17 mouse cellular contexts compared by ENCODE assay signal in the genomic region with DNA sequence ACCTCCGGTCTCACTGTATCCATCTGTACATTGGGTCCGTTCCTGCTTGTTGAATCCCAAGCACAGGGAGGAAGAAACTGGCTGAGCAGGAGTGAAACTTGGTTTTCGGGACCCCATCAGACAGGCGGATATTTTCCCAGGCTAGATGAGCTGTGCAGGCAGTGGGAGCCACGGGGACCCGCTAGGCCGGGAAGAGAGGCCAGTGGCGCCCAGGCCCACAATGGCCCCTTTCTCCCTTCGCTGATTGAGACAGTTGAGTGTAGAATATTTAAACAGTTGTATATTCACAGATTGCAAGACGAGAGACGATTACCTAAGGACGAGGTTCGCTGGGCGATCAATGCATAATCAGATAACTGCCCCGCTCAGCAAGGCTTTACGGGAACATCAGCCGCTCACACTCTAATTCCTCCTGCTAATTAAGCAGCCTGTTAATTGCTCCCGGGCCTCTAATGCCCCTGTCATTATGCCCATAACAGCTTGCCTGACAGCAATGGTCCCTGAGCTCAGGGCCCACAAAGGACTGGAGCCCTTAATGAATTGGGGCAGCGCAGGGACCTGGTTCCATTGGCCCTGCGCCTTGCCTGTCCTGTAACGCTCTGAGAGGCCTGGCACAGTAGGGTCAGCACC. TPM values are rescaled to one million over a fixed set of nuclear protein-coding genes. Genes with fewer than 3 reads are reported as not detected.
A peak's percentile ranks its signal among the peaks of the same experiment; 100 is the strongest.
DNase-seq lines count a peak whose midpoint lies in the region; ATAC-seq and TF ChIP-seq lines count a peak whose summit lies in the region.
"Had no signal": no experiment of that assay in that cellular context is flagged by ENCODE, and none has a peak within 500 bp of the region (broad histone marks: within the 10 kb centered on the region; RNA-seq: fewer than 3 reads in every experiment).

No protein-coding gene starts in this region.

- peak in 1 of 2 experiments; percentile 23 for DNase-seq in layer of hippocampus, adult 2 months (ENCODE audit: low spot score in 2 of 2)
- DNase-seq in layer of hippocampus, adult 9-10 months (ENCODE audit: low spot score), result no peak
- peak; percentile 66 for DNase-seq in forebrain, postnatal 0 days
- peak; percentile 24 to 58 for DNase-seq in layer of hippocampus, postnatal 14 days (ENCODE audit: low spot score in 2 of 2)
- no peak for DNase-seq in kidney, adult 9 months
- DNase-seq in adipocyte (ENCODE audit: low spot score), result no peak
- DNase-seq in gastrocnemius, postnatal 10 days, result no peak
- DNase-seq: cerebellum, adult 11-12 months; gastrocnemius, adult 2 months; kidney, adult 2 months; lung, postnatal 10 days; spleen, adult 18-20 months; thymus, adult 2 months had no signal

- WGBS in forebrain, postnatal 0 days, result 24% methylated on average over 21 of the region's 21 CpGs

- no peaks in the 10 kb centered on the region for H3K9me3 ChIP-seq in forebrain, postnatal 0 days (ENCODE audit: low read length)

- peaks cover 42% of the 10 kb centered on the region for H3K4me1 ChIP-seq in brown adipose tissue, adult 24 weeks (ENCODE audit: control insufficient read depth, insufficient read depth, insufficient read length, low read length)
- 0 out of 2 replicates have a peak, but pooled peaks cover 4% of the 10 kb centered on the region for H3K4me1 ChIP-seq in forebrain, postnatal 0 days (ENCODE audit: insufficient read depth)

- no peaks in the 10 kb centered on the region for H3K27me3 ChIP-seq in forebrain, postnatal 0 days (ENCODE audit: insufficient read depth, low read length)

- ATAC-seq in forebrain, postnatal 0 days, result peak; percentile 79

- no peak overlapping the region for H3K4me2 ChIP-seq in forebrain, postnatal 0 days (ENCODE audit: low read depth)
- H3K4me2 ChIP-seq: liver, embryonic 11.5 days had no signal

- H3K9ac ChIP-seq in forebrain, postnatal 0 days, result no peak overlapping the region

- TF ChIP-seq CTCF in layer of hippocampus, adult 2 months (conservative IDR thresholded peaks at IDR 0.05), result no peak
- TF ChIP-seq CTCF in forebrain, postnatal 0 days (IDR thresholded peaks at IDR 0.05; ENCODE audit: low read depth), result no peak

- H3K4me3 ChIP-seq in layer of hippocampus, adult 2 months, result no peak overlapping the region
- no peak overlapping the region for H3K4me3 ChIP-seq in brown adipose tissue, adult 24 weeks (ENCODE audit: insufficient read depth, low read depth, low read length)
- no peak overlapping the region for H3K4me3 ChIP-seq in forebrain, postnatal 0 days (ENCODE audit: low read depth, low read length)
- H3K4me3 ChIP-seq: left cerebral cortex, adult 2 months had no signal

- no peaks in the 10 kb centered on the region for H3K36me3 ChIP-seq in forebrain, postnatal 0 days (ENCODE audit: insufficient read depth)

- peak overlapping the region; percentile 76 for H3K27ac ChIP-seq in layer of hippocampus, adult 2 months
- peak overlapping the region; percentile 79 for H3K27ac ChIP-seq in brown adipose tissue, adult 24 weeks (replicated peaks; ENCODE audit: low read depth, low read length)
- peak overlapping the region; percentile 3; the same call in 1 of the 2 replicates for H3K27ac ChIP-seq in forebrain, postnatal 0 days (ENCODE audit: low read depth, low read length)

RNA-seq across cellular contexts. Expression of gene Prdm16, which starts 54.0 kb away (rescaled TPM):
- 10 to 100 TPM; 10.8 to 11.5 TPM for total RNA-seq in layer of hippocampus, adult 2 months (2021)
- 10.2 and 10.5 TPM in 2 replicates for polyA plus RNA-seq in brown adipose tissue, adult 24 weeks (2012; ENCODE audit: insufficient read depth, insufficient read length, missing spikeins)
- 9.8 and 10.7 TPM in 2 replicates for total RNA-seq in forebrain, postnatal 0 days (2014; rRNA removed)
- polyA plus RNA-seq in forebrain, postnatal 0 days (2015; fragmentation: Nextera tagmentation; extraction: Ambion mirVana), result 7.8 and 16.3 TPM in 2 replicates
- 10 to 100 TPM; 12.0 to 15.3 TPM for total RNA-seq in layer of hippocampus, postnatal 14 days (2021)
- total RNA-seq in gastrocnemius, postnatal 10 days (2021), result 1 to 10 TPM; 2.7 to 4.1 TPM
- polyA plus RNA-seq: C2C12 had no signal

Comparison
In these comparisons a context has a peak if more than half of its experiments do, and no peak if none do; other contexts are left out.
1. DNase-seq: peak in forebrain, postnatal 0 days (single experiment) and layer of hippocampus, postnatal 14 days (2 of 2); none in layer of hippocampus, adult 9-10 months (single experiment), kidney, adult 9 months (single experiment), adipocyte (single experiment) and gastrocnemius, postnatal 10 days (single experiment).
2. H3K27ac ChIP-seq: peak in every context shown above with its lines; median percentile 79 in brown adipose tissue, adult 24 weeks; 76 in layer of hippocampus, adult 2 months; 3 in forebrain, postnatal 0 days.